Mouse (Mus musculus): ENCODE results near the gene Tvp23b.

Gene Tvp23b

GRCm38 (mm10) chr11:62945514-62945913 is 66.3 kb downstream of the Tvp23b start:
- DNase-seq: peak; percentile 68

- peak; percentile 96 for DNase-seq
Measured at GRCm38 (mm10) chr11:62949548-62949947, 70.3 kb downstream of the Tvp23b start.

- peak; percentile 68 for DNase-seq
Measured at GRCm38 (mm10) chr11:62951012-62951411, 71.8 kb downstream of the Tvp23b start, which contains the start of gene Cdrt4. Gene Cdrt4 (plus strand): TSS chr11:62951193.

- peak; percentile 89 for DNase-seq
Measured at GRCm38 (mm10) chr11:62954766-62955165, 75.5 kb downstream of the Tvp23b start.

- peak; percentile 53 for DNase-seq
Measured at GRCm38 (mm10) chr11:62955186-62955585, 75.9 kb downstream of the Tvp23b start.

- DNase-seq: no peak
Measured at GRCm38 (mm10) chr11:62955776-62956175, 76.5 kb downstream of the Tvp23b start.

- DNase-seq: peak; percentile 59
Measured at GRCm38 (mm10) chr11:62957626-62958180, 78.4 kb downstream of the Tvp23b start.

GRCm38 (mm10) chr11:62963292-62963691 is 84.0 kb downstream of the Tvp23b start:
- peak; percentile 54 for DNase-seq

GRCm38 (mm10) chr11:62966424-62966764 is 87.1 kb downstream of the Tvp23b start:
- DNase-seq: no peak

Measured in heart, adult 11 months (tissue).